Mouse (Mus musculus) brain, embryonic 14.5 days (tissue): Measurements from ENCODE around the gene Ypel4.
A peak's percentile ranks its signal among the peaks of the same experiment; 100 is the strongest.

Experiments
- CTCF ChIP-seq: fragments of 200-500 bp; IDR thresholded peaks from 2 replicates; pipeline ENCODE4 v1.5.1; 2012; ENCODE audit warnings: inconsistent platforms, mild to moderate bottlenecking, moderate library complexity, borderline replicate concordance; ENCODE audit not compliant: insufficient read depth, insufficient read length; ENCODE audit errors: extremely low read depth
- POLR2A ChIP-seq: fragments of 200-500 bp; IDR thresholded peaks from 2 replicates; pipeline ENCODE4 v1.6.1; 2012; ENCODE audit warnings: mild to moderate bottlenecking, inconsistent platforms, borderline replicate concordance; ENCODE audit not compliant: poor library complexity, insufficient read depth, insufficient read length, severe bottlenecking; ENCODE audit errors: extremely low read depth

DNA sequence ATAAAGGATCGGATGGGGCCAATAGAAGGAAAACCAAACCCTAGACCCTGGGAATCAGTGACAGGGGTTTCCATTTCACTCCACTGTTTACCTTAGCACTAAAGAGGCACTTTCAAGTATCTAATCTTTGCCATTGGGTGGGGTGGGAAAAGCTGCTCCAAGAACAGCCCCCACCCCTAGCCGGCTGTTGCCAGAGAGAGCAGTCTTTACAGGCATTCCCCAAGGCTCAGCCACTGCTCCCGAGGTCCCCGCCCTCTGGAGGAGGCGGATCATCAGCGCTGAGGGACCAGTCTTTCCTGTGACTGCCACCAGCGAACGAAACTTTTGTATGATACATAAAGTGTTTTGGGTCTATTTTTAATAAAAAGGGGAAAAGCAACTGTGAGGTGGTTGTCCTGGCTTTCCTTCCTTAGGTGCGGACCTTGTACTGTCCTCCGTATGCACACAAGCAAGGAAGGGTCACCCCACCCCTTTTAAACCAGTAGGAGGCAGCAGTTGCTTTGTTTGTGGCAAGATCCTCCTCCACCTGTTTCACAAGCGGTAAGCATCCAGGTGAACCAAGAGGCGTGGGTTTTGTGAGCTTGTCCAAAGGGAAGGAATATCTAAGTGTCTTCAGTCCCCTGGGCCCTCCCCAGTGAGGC is 4.5 kb downstream of the Ypel4 start:
- TF ChIP-seq POLR2A (no peak), CTCF (peak; percentile 60; the same call in 1 of the 2 replicates)
